ENCODE assay signal across 14 mouse cellular contexts in the genomic region with DNA sequence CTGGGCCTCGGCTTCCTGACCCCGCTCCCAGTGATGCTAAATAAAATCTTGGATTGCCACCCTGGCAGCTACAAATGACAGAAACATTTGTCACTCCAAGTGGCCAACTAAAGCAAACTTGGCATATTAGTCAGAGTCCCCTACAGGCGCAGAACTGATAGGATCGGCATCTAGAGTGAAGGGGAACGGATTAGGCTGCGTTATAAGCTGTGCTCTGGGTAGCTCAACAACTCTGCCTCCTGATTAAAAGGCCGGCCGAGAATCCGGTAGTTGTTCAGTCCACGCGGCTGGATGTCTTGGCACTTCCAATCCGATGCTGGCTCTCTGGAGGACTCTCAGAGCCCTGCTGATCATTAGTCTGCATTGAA. TPM values are rescaled to one million over a fixed set of nuclear protein-coding genes. Genes with fewer than 3 reads are reported as not detected.
DNase-seq lines count a peak whose midpoint lies in the region; ATAC-seq and TF ChIP-seq lines count a peak whose summit lies in the region.
"Had no signal": no experiment of that assay in that cellular context is flagged by ENCODE, and none has a peak within 500 bp of the region (broad histone marks: within the 10 kb centered on the region; RNA-seq: fewer than 3 reads in every experiment).

No protein-coding gene starts in this region.

- no peak overlapping the region for H3K4me3 ChIP-seq in neural tube, embryonic 12.5 days
- H3K4me3 ChIP-seq in forebrain, postnatal 0 days (ENCODE audit: low read depth, low read length), result peak overlapping the region; percentile 37
- no peak overlapping the region for H3K4me3 ChIP-seq in midbrain, embryonic 11.5 days (ENCODE audit: low read depth, low read length)
- H3K4me3 ChIP-seq: embryonic facial prominence, embryonic 15.5 days; megakaryocyte, embryonic 14.5 days had no signal

- WGBS in neural tube, embryonic 12.5 days, result 15% methylated on average over 12 of the region's 12 CpGs
- WGBS in forebrain, postnatal 0 days, result 5% methylated on average over 12 of the region's 12 CpGs
- 5% methylated on average over 12 of the region's 12 CpGs for WGBS in midbrain, embryonic 11.5 days

- peak; percentile 34 for TF ChIP-seq CTCF in forebrain, postnatal 0 days (IDR thresholded peaks at IDR 0.05; ENCODE audit: low read depth)

- peak overlapping the region; percentile 47 for H3K4me2 ChIP-seq in neural tube, embryonic 12.5 days (replicated peaks)
- H3K4me2 ChIP-seq in forebrain, postnatal 0 days (ENCODE audit: low read depth), result peak overlapping the region; percentile 61
- peak overlapping the region; percentile 42; the same call in 1 of the 2 replicates for H3K4me2 ChIP-seq in midbrain, embryonic 11.5 days

- peaks cover 10% of the 10 kb centered on the region for H3K4me1 ChIP-seq in neural tube, embryonic 12.5 days
- no peaks in the 10 kb centered on the region for H3K4me1 ChIP-seq in forebrain, postnatal 0 days (ENCODE audit: insufficient read depth)
- H3K4me1 ChIP-seq in midbrain, embryonic 11.5 days (ENCODE audit: control insufficient read depth, insufficient read depth, low read length), result peaks cover 14% of the 10 kb centered on the region

- no peaks in the 10 kb centered on the region for H3K9me3 ChIP-seq in neural tube, embryonic 12.5 days
- H3K9me3 ChIP-seq in forebrain, postnatal 0 days (ENCODE audit: low read length), result no peaks in the 10 kb centered on the region
- H3K9me3 ChIP-seq in midbrain, embryonic 11.5 days (ENCODE audit: control insufficient read depth, low read length), result no peaks in the 10 kb centered on the region
- H3K9me3 ChIP-seq: embryonic facial prominence, embryonic 15.5 days had no signal

- peaks cover 28% of the 10 kb centered on the region for H3K27me3 ChIP-seq in neural tube, embryonic 12.5 days (replicated peaks)
- peaks cover 15% of the 10 kb centered on the region for H3K27me3 ChIP-seq in forebrain, postnatal 0 days (ENCODE audit: insufficient read depth, low read length)
- H3K27me3 ChIP-seq in midbrain, embryonic 11.5 days (ENCODE audit: control insufficient read depth, insufficient read depth, low read length), result peaks cover 46% of the 10 kb centered on the region

- no peaks in the 10 kb centered on the region for H3K36me3 ChIP-seq in neural tube, embryonic 12.5 days
- H3K36me3 ChIP-seq in forebrain, postnatal 0 days (ENCODE audit: insufficient read depth), result no peaks in the 10 kb centered on the region
- H3K36me3 ChIP-seq in midbrain, embryonic 11.5 days (ENCODE audit: control insufficient read depth, insufficient read depth, low read length), result no peaks in the 10 kb centered on the region
- H3K36me3 ChIP-seq: embryonic facial prominence, embryonic 15.5 days had no signal

- H3K9ac ChIP-seq in neural tube, embryonic 12.5 days, result no peak overlapping the region
- peak overlapping the region; percentile 55 for H3K9ac ChIP-seq in forebrain, postnatal 0 days
- H3K9ac ChIP-seq in midbrain, embryonic 11.5 days (ENCODE audit: low read length), result no peak overlapping the region
- H3K9ac ChIP-seq: embryonic facial prominence, embryonic 15.5 days had no signal

- H3K27ac ChIP-seq in neural tube, embryonic 12.5 days, result peak overlapping the region; percentile 47; the same call in 1 of the 2 replicates
- no peak overlapping the region for H3K27ac ChIP-seq in forebrain, postnatal 0 days (ENCODE audit: low read depth, low read length)
- peak overlapping the region; percentile 33; the same call in 1 of the 2 replicates for H3K27ac ChIP-seq in midbrain, embryonic 11.5 days (ENCODE audit: low read depth, low read length)
- H3K27ac ChIP-seq: embryonic facial prominence, embryonic 15.5 days had no signal

- no peak for DNase-seq in neural tube, embryonic 10.5 days (ENCODE audit: extremely low spot score, low spot score)
- DNase-seq in forebrain, postnatal 0 days, result peak; percentile 52
- peak; percentile 87 for DNase-seq in midbrain, embryonic 11.5 days (ENCODE audit: low spot score, missing footprints)
- DNase-seq in gastrocnemius, postnatal 4 days (ENCODE audit: low spot score in 2 of 2), result no peak
- no peak for DNase-seq in embryo, embryonic 11 days
- no peak for DNase-seq in lung, postnatal 14 days
- DNase-seq: heart, postnatal 14 days; thymus, postnatal 14 days had no signal

- ATAC-seq in neural tube, embryonic 12.5 days (ENCODE audit: low FRiP score, low read depth), result no peak
- peak; percentile 27; the same call in 1 of the 2 replicates for ATAC-seq in forebrain, postnatal 0 days
- no peak for ATAC-seq in midbrain, embryonic 11.5 days (ENCODE audit: low FRiP score)
- ATAC-seq: activated CD4-positive, CD25-positive, alpha-beta regulatory T cell, adult 4 months had no signal

RNA-seq across cellular contexts. Expression of a gene that starts 14.1 kb away (rescaled TPM):
- 2.7 and 4.0 TPM in 2 replicates for polyA plus RNA-seq in neural tube, embryonic 12.5 days (2016; fragmentation: Nextera tagmentation; extraction: Ambion mirVana)
- 10.2 and 11.9 TPM in 2 replicates for total RNA-seq in forebrain, postnatal 0 days (2014; rRNA removed)
- polyA plus RNA-seq in forebrain, postnatal 0 days (2015; fragmentation: Nextera tagmentation; extraction: Ambion mirVana), result 11.4 and 15.6 TPM in 2 replicates
- polyA plus RNA-seq in midbrain, embryonic 11.5 days (2014; fragmentation: Nextera tagmentation; extraction: Ambion mirVana), result 0.58 and 1.1 TPM in 2 replicates
- total RNA-seq in gastrocnemius, postnatal 4 days (2021), result not detected
- total RNA-seq: heart, postnatal 14 days; neutrophil, adult 5-6 weeks had no signal
- polyA plus RNA-seq: activated CD4-positive, CD25-positive, alpha-beta regulatory T cell, adult 4 months; liver, embryonic 16.5 days had no signal

RNA-seq across cellular contexts. Expression of a gene that starts 14.2 kb away (rescaled TPM):
- 79.5 and 82.3 TPM in 2 replicates for polyA plus RNA-seq in neural tube, embryonic 12.5 days (2016; fragmentation: Nextera tagmentation; extraction: Ambion mirVana)
- total RNA-seq in forebrain, postnatal 0 days (2014; rRNA removed), result 126 and 132 TPM in 2 replicates
- polyA plus RNA-seq in forebrain, postnatal 0 days (2015; fragmentation: Nextera tagmentation; extraction: Ambion mirVana), result 73.3 and 81.4 TPM in 2 replicates
- polyA plus RNA-seq in midbrain, embryonic 11.5 days (2014; fragmentation: Nextera tagmentation; extraction: Ambion mirVana), result 65.3 and 71.4 TPM in 2 replicates
- 1 to 10 TPM in 1 of 2 experiments, under 1 TPM in 1; 0.91 to 1.3 TPM for total RNA-seq in gastrocnemius, postnatal 4 days (2021)

RNA-seq across cellular contexts. Expression of a gene that starts 22.5 kb away (rescaled TPM):
- polyA plus RNA-seq in neural tube, embryonic 12.5 days (2016; fragmentation: Nextera tagmentation; extraction: Ambion mirVana), result 13.9 and 16.1 TPM in 2 replicates
- 22.0 and 24.0 TPM in 2 replicates for total RNA-seq in forebrain, postnatal 0 days (2014; rRNA removed)
- 22.8 and 24.9 TPM in 2 replicates for polyA plus RNA-seq in forebrain, postnatal 0 days (2015; fragmentation: Nextera tagmentation; extraction: Ambion mirVana)
- polyA plus RNA-seq in midbrain, embryonic 11.5 days (2014; fragmentation: Nextera tagmentation; extraction: Ambion mirVana), result 13.1 and 14.2 TPM in 2 replicates
- total RNA-seq in gastrocnemius, postnatal 4 days (2021), result 10 to 100 TPM; 19.2 to 21.4 TPM

RNA-seq across cellular contexts. Expression of a gene that starts 44.0 kb away (rescaled TPM):
- polyA plus RNA-seq in neural tube, embryonic 12.5 days (2016; fragmentation: Nextera tagmentation; extraction: Ambion mirVana), result 11.8 and 12.4 TPM in 2 replicates
- 37.5 and 40.5 TPM in 2 replicates for total RNA-seq in forebrain, postnatal 0 days (2014; rRNA removed)
- 6.8 and 8.7 TPM in 2 replicates for polyA plus RNA-seq in forebrain, postnatal 0 days (2015; fragmentation: Nextera tagmentation; extraction: Ambion mirVana)
- 11.5 and 12.7 TPM in 2 replicates for polyA plus RNA-seq in midbrain, embryonic 11.5 days (2014; fragmentation: Nextera tagmentation; extraction: Ambion mirVana)
- under 1 TPM; 0.39 to 0.44 TPM for total RNA-seq in gastrocnemius, postnatal 4 days (2021)

RNA-seq across cellular contexts. Expression of a gene that starts 44.3 kb away (rescaled TPM):
- polyA plus RNA-seq in neural tube, embryonic 12.5 days (2016; fragmentation: Nextera tagmentation; extraction: Ambion mirVana), result 89.3 and 90.6 TPM in 2 replicates
- total RNA-seq in forebrain, postnatal 0 days (2014; rRNA removed), result 43.6 and 45.7 TPM in 2 replicates
- 102 and 104 TPM in 2 replicates for polyA plus RNA-seq in forebrain, postnatal 0 days (2015; fragmentation: Nextera tagmentation; extraction: Ambion mirVana)
- 82.7 and 83.6 TPM in 2 replicates for polyA plus RNA-seq in midbrain, embryonic 11.5 days (2014; fragmentation: Nextera tagmentation; extraction: Ambion mirVana)
- total RNA-seq in gastrocnemius, postnatal 4 days (2021), result 10 to 100 TPM; 19.0 to 20.4 TPM

Comparison
In these comparisons a context has a peak if more than half of its experiments do, and no peak if none do; other contexts are left out.
1. DNase-seq: peak in forebrain, postnatal 0 days (single experiment) and midbrain, embryonic 11.5 days (single experiment); none in neural tube, embryonic 10.5 days (single experiment), gastrocnemius, postnatal 4 days (0 of 2), embryo, embryonic 11 days (single experiment) and lung, postnatal 14 days (single experiment).
2. Peak in every context shown above with its lines, with median percentiles within 50 percentile points of each other: H3K4me2 ChIP-seq.